ENCODE assay signal across 8 mouse cellular contexts in genomic region chr1:155415421-155415820, GRCm38 (mm10). TPM values are rescaled to one million over a fixed set of nuclear protein-coding genes. Genes with fewer than 3 reads are reported as not detected.
A peak's percentile ranks its signal among the peaks of the same experiment; 100 is the strongest.
DNase-seq lines count a peak whose midpoint lies in the region; ATAC-seq lines count a peak whose summit lies in the region.

No protein-coding gene starts in this region.

- no peaks in the 10 kb centered on the region for H3K27me3 ChIP-seq in kidney, embryonic 16.5 days (ENCODE audit: insufficient read depth, low read length)
- no peaks in the 10 kb centered on the region for H3K27me3 ChIP-seq in hindbrain, embryonic 13.5 days
- H3K27me3 ChIP-seq in midbrain, embryonic 16.5 days (ENCODE audit: control insufficient read depth, insufficient read depth, low read depth, low read length): no peaks in the 10 kb centered on the region

- WGBS in kidney, embryonic 16.5 days: 27% methylated on average over 4 of the region's 4 CpGs
- WGBS in hindbrain, embryonic 13.5 days: 38% methylated on average over 4 of the region's 4 CpGs
- WGBS in midbrain, embryonic 16.5 days: 34% methylated on average over 4 of the region's 4 CpGs

- intact Hi-C loops in left cerebral cortex, postnatal 36 days (cut with DNase I): loop anchor here (5.0 kb wide), 3 partner anchors 63 to 117 kb away; no protein-coding TSS in a partner anchor

- no peak overlapping the region for H3K27ac ChIP-seq in kidney, embryonic 16.5 days (ENCODE audit: low read length)
- peak overlapping the region; percentile 73 for H3K27ac ChIP-seq in hindbrain, embryonic 13.5 days
- H3K27ac ChIP-seq in midbrain, embryonic 16.5 days (ENCODE audit: low read length): peak overlapping the region; percentile 80

- H3K36me3 ChIP-seq in kidney, embryonic 16.5 days (ENCODE audit: insufficient read depth, low read length): no peaks in the 10 kb centered on the region
- H3K36me3 ChIP-seq in hindbrain, embryonic 13.5 days: no peaks in the 10 kb centered on the region
- no peaks in the 10 kb centered on the region for H3K36me3 ChIP-seq in midbrain, embryonic 16.5 days (ENCODE audit: control insufficient read depth, insufficient read depth, low read length)

- no peak overlapping the region; the same call in 1 of the 2 replicates for H3K4me3 ChIP-seq in kidney, embryonic 16.5 days (ENCODE audit: low read length)
- peak overlapping the region; percentile 93 for H3K4me3 ChIP-seq in hindbrain, embryonic 13.5 days
- H3K4me3 ChIP-seq in midbrain, embryonic 16.5 days (ENCODE audit: low read depth, low read length): peak overlapping the region; percentile 96

- no peak overlapping the region for H3K9ac ChIP-seq in kidney, embryonic 16.5 days (replicated peaks; ENCODE audit: low read length)
- peak overlapping the region; percentile 72 for H3K9ac ChIP-seq in hindbrain, embryonic 13.5 days
- H3K9ac ChIP-seq in midbrain, embryonic 16.5 days (ENCODE audit: low read depth, low read length): peak overlapping the region; percentile 61

- ATAC-seq in kidney, embryonic 16.5 days (ENCODE audit: low FRiP score, low TSS enrichment): no peak
- ATAC-seq in hindbrain, embryonic 13.5 days (ENCODE audit: low FRiP score): no peak
- no peak for ATAC-seq in midbrain, embryonic 16.5 days

- H3K4me1 ChIP-seq in kidney, embryonic 16.5 days (ENCODE audit: insufficient read depth, low read length): peaks cover 10% of the 10 kb centered on the region
- H3K4me1 ChIP-seq in hindbrain, embryonic 13.5 days (replicated peaks): peaks cover 15% of the 10 kb centered on the region
- peaks cover 12% of the 10 kb centered on the region for H3K4me1 ChIP-seq in midbrain, embryonic 16.5 days (ENCODE audit: control insufficient read depth, insufficient read depth, low read length)

- peak overlapping the region; percentile 32 for H3K4me2 ChIP-seq in kidney, embryonic 16.5 days (replicated peaks; ENCODE audit: low read depth, low read length)
- H3K4me2 ChIP-seq in hindbrain, embryonic 13.5 days: peak overlapping the region; percentile 62
- peak overlapping the region; percentile 71 for H3K4me2 ChIP-seq in midbrain, embryonic 16.5 days (ENCODE audit: low read length)

- no peaks in the 10 kb centered on the region for H3K9me3 ChIP-seq in kidney, embryonic 16.5 days (ENCODE audit: low read length)
- no peaks in the 10 kb centered on the region for H3K9me3 ChIP-seq in hindbrain, embryonic 13.5 days
- H3K9me3 ChIP-seq in midbrain, embryonic 16.5 days (replicated peaks; ENCODE audit: control insufficient read depth, low read length, poor library complexity, severe bottlenecking): no peaks in the 10 kb centered on the region

- DNase-seq in adrenal gland, adult 2 months: peak; percentile 14
- no peak for DNase-seq in adrenal gland, postnatal 4 days (ENCODE audit: low spot score in 2 of 2)
- DNase-seq in kidney, postnatal 36 days: no peak
- DNase-seq in left cerebral cortex, postnatal 36 days (ENCODE audit: low spot score in 2 of 2): no peak
- no peak for DNase-seq in adrenal gland, postnatal 25 days

RNA-seq across cellular contexts. Expression of gene Xpr1, which starts 1.8 kb away (rescaled TPM):
- total RNA-seq in adrenal gland, adult 2 months (2021): 10 to 100 TPM; 36.4 to 46.6 TPM
- 5.1 and 7.5 TPM in 2 replicates for polyA plus RNA-seq in adrenal gland, adult 2 months (2012; rRNA removed)
- 10 to 100 TPM; 59.4 to 60.4 TPM for total RNA-seq in adrenal gland, postnatal 4 days (2021)
- polyA plus RNA-seq in kidney, embryonic 16.5 days (2015; fragmentation: Nextera tagmentation; extraction: Ambion mirVana): 9.2 and 12.6 TPM in 2 replicates
- polyA plus RNA-seq in hindbrain, embryonic 13.5 days (2015; fragmentation: Nextera tagmentation; extraction: Ambion mirVana): 44.9 and 47.3 TPM in 2 replicates
- polyA plus RNA-seq in midbrain, embryonic 16.5 days (2015; fragmentation: Nextera tagmentation; extraction: Ambion mirVana): 57.4 and 72.4 TPM in 2 replicates
- total RNA-seq in left cerebral cortex, postnatal 36 days (2021): 10 to 100 TPM; 75.9 to 90.9 TPM
- 43.9 and 63.3 TPM in 2 replicates for total RNA-seq in adrenal gland, postnatal 25 days (2021)
